Mouse (Mus musculus) Patski (cell line): ENCODE results near the gene Olfr1471. TPM values are rescaled to one million over a fixed set of nuclear protein-coding genes. Genes with fewer than 3 reads are reported as not detected.
"Not testable (repeated sequence)": the region's sequence is repeated elsewhere in the genome, so short reads cannot be mapped to it uniquely, and the experiment has no call there.

ENCODE experiments used
- ATAC-seq: fragments of 100-300 bp; one replicate; pipeline ENCODE4 v1.8.0; 2021
- CTCF ChIA-PET: fragments of 350-600 bp; sonication (Branson Sonifier 250); formaldehyde crosslinking; loops from one replicate; lab custom pipeline; 2022; ENCODE audit warnings: inconsistent platforms; lab: Charles Lee
- POLR2A ChIA-PET: fragments of 350-600 bp; sonication (Branson Sonifier 250); formaldehyde crosslinking; loops from one replicate; lab custom pipeline; 2022; ENCODE audit warnings: antibody characterized with exemption, inconsistent platforms; lab: Charles Lee
- DNase-seq: peaks from one replicate; pipeline ENCODE4 v3.0.0-alpha.2; 2011; ENCODE audit warnings: low read depth, low spot score
- H3K27me3 ChIP-seq: fragments of 371-371 bp; one replicate; pipeline ENCODE4 v1.5.1; 2021
- CTCF ChIP-seq: fragments of 100-300 bp; IDR thresholded peaks from one replicate; pipeline ENCODE4 v1.5.1; 2021
- in situ Hi-C: fragments of 300-500 bp; cut with MboI; formaldehyde crosslinking; loops from 3 replicates; pipeline ENCODE4 v1.11.1; 2018; ENCODE audit warnings: low pct_unique_long_range_greater_than_20kb, mixed read lengths
- polyA plus RNA-seq: library from polyadenylated mRNA; unstranded; gene quantifications from one replicate; pipeline ENCODE4 v1.2.3, GENCODE M21; 2021

Gene Olfr1471
- polyA plus RNA-seq = not detected

DNA sequence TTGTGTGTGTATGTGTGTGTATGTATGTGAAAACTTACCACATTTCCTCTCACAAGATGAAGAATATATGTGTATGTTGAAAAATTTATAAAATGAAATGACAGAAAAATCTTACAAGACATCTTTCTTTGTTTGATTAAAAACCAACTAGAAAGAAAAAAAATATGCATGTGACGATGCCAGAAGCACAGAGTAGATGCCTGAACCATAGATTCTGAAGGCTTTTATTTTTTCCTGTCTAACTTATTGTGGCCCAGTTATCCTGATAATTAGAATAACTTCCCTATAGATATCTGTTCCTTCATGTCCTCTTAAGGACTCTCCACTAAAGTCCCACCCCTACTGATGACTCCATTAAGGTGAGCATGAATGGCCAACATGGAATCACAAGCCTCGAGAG lies at the start of gene Olfr1471:
TSS of gene Olfr1471 (plus strand) at position 301 of the 400 bp plus-strand sequence.
- ATAC-seq, H3K27me3 ChIP-seq, in situ Hi-C loops, CTCF ChIA-PET, POLR2A ChIA-PET, DNase-seq: not testable (repeated sequence)

DNA sequence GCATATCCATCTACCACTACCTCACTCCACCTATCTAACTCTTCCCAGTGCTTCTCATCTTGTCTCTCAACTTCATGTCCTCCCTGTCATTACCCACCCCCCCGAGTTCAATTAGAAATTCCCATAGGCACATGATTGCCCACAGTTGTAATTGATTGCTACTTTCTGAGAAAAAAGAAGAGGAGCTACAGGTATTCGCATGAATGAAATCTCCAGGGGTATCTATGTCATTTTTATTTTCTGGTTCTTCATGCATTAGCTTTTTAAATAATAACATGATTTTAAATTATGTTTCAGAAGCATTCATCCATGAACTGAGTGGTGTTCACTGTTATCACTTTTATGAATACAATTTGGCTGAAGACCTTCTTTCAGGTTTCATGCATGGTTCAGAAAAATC lies 35.7 kb upstream of the Olfr1471 start, which contains the start of gene Olfr1469:
TSS of gene Olfr1469 (plus strand) at position 301 of the 400 bp plus-strand sequence.
- CTCF ChIA-PET = no interaction called here
- no peak for TF ChIP-seq CTCF
- in situ Hi-C loops = no loop called here

DNA sequence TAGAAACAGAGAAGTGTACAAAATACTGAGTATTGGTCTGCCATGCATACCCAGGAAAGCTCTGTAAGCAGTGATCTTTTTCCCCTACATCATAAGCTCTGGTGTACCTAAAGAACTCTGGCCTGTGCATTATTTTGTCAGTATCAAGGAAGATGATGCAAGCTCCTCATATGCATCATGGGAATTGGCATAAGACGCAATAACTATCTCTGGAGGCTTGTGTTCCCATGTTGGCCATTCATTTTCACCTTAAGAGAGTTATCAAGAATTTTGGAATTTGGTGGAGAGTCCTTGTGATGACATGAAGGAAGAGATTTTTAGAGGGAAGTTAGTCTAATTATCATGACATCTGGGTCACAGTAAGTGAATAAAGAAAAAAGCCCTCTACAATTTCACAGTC lies 12.8 kb downstream of the Olfr1471 start, which contains the start of gene Olfr1472:
TSS of gene Olfr1472 (minus strand) at position 101 of the 400 bp plus-strand sequence.
- ChIA-PET CTCF (no interaction called here), POLR2A (no interaction called here)
- no peak for DNase-seq
- no peak for TF ChIP-seq CTCF
- no peaks in the 10 kb centered on the region for H3K27me3 ChIP-seq
- ATAC-seq = no peak
- in situ Hi-C loops = no loop called here

More for the DNA sequence above, 35.7 kb upstream of the Olfr1471 start, which contains the start of gene Olfr1469:
- no peaks in the 10 kb centered on the region for H3K27me3 ChIP-seq
- DNase-seq (no peak), ATAC-seq (no peak)
- POLR2A ChIA-PET = no interaction called here

DNA sequence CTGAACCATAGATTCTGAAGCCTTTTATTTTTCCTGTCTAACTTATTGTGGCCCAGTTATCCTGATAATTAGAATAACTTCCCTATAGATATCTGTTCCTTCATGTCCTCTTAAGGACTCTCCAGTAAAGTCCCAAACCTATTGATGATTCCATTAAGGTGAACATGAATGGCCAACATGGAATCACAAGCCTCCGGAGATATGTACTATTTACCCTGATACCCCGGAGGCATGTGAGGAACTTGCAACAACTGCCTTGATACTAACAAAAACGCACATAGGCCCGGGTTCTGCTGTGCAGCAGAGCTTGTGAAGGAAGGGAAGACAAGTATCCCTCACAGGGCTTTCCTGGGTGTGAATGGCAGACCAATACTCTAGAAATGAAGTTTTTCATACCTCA lies 26.1 kb downstream of the Olfr1471 start, which contains the start of gene Olfr1474:
TSS of gene Olfr1474 (plus strand) at position 301 of the 400 bp plus-strand sequence.
- DNase-seq, ATAC-seq, H3K27me3 ChIP-seq, CTCF ChIA-PET, POLR2A ChIA-PET: not testable (repeated sequence)
- in situ Hi-C loops = loop anchor here (5.0 kb wide), 1 partner anchor 93 kb away; no protein-coding TSS in a partner anchor

DNA sequence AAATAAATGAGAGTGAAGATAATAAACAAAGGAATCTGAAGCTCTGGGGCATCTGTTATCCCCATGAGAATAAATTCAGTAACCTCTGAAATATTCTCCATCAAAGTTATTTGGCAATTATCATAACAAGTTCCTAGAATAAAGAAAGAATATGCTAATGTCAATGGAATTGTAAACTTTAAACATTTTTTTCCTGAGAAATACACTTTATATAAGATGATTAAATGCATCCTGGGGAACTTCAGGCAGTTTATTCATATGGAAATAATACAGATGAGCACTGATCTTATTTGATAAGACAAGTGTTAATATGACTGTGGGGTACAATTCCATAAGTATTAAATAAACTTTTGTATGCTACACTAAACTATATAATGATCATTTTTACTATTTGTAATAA lies 36.9 kb downstream of the Olfr1471 start, which contains the start of gene Olfr1475:
TSS of gene Olfr1475 (minus strand) at position 101 of the 400 bp plus-strand sequence.
- ATAC-seq = no peak
- no peak for DNase-seq
- POLR2A ChIA-PET = no interaction called here
- CTCF ChIA-PET = no interaction called here
- TF ChIP-seq CTCF = no peak
- no peaks in the 10 kb centered on the region for H3K27me3 ChIP-seq
- in situ Hi-C loops = no loop called here

DNA sequence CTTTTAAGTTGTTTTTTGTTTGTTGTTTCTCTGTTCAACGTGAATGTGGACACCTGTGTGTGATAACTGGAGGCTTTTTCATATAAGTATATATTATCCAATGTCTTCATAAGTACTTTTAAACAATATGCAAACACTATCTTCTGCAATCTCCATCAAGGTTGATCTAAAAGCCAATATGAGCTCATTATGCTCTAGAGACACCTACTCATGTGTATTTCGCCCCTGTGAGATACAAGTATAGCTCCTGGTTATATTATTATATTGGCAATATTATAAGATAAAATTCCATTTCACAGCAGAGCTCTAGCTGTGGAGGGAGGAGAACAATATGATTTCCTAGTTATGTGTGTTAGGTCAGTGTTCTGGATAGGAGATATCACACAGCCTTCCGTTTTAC lies 57.0 kb downstream of the Olfr1471 start, which contains the start of gene Olfr1477:
TSS of gene Olfr1477 (plus strand) at position 301 of the 400 bp plus-strand sequence.
- no peak for DNase-seq
- ChIA-PET POLR2A (no interaction called here), CTCF (no interaction called here)
- no peak for TF ChIP-seq CTCF
- in situ Hi-C loops = no loop called here
- no peak for ATAC-seq
- H3K27me3 ChIP-seq = no peaks in the 10 kb centered on the region

Other genes starting within 250 kb of the Olfr1471 start
- gene Olfr1463, start 212.1 kb upstream of the Olfr1471 start, polyA plus RNA-seq = not detected
- not detected for gene Olfr1465, start 127.9 kb upstream of the Olfr1471 start, polyA plus RNA-seq
- gene Olfr1466, start 104.5 kb upstream of the Olfr1471 start, polyA plus RNA-seq = not detected
- gene Olfr1467, start 81.2 kb upstream of the Olfr1471 start, polyA plus RNA-seq = not detected
- gene Olfr1469, start 35.6 kb upstream of the Olfr1471 start, polyA plus RNA-seq = not detected
- not detected for gene Olfr1472, start 12.7 kb downstream of the Olfr1471 start, polyA plus RNA-seq
- gene Olfr1474, start 26.2 kb downstream of the Olfr1471 start, polyA plus RNA-seq = not detected
- gene Olfr1475, start 36.8 kb downstream of the Olfr1471 start, polyA plus RNA-seq = not detected
- gene Olfr1477, start 57.1 kb downstream of the Olfr1471 start, polyA plus RNA-seq = not detected
- not detected for gene Olfr1480, start 84.5 kb downstream of the Olfr1471 start, polyA plus RNA-seq
- not detected for gene Olfr1484, start 140.1 kb downstream of the Olfr1471 start, polyA plus RNA-seq
- not detected for gene Olfr1487, start 174.0 kb downstream of the Olfr1471 start, polyA plus RNA-seq
- gene Olfr1489, start 188.2 kb downstream of the Olfr1471 start, polyA plus RNA-seq = not detected
- not detected for gene Olfr1490, start 207.7 kb downstream of the Olfr1471 start, polyA plus RNA-seq